Comparison of ENCODE assay signal across 13 mouse cellular contexts in the genomic region with DNA sequence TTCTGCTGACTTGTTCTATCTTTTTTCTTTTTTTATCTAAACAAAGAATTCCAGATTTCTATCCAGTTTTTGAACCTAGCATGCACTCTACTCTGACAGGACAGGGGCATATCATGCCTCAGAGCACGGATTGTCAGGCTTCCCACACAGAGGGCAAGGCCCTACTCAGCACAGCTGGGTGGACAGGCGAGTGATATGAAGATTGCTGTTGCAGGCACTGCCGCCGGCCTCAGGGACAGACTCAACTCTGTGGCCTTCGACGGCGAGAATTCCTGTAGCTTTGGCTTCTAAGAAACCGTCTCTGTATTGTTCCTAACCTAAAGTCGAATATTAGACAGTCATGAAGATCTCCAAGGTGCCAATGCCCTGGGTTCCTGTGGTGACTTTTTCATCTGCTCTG. TPM values are rescaled to one million over a fixed set of nuclear protein-coding genes. Genes with fewer than 3 reads are reported as not detected.
DNase-seq lines count a peak whose midpoint lies in the region; ATAC-seq and TF ChIP-seq lines count a peak whose summit lies in the region.
"Had no signal": no experiment of that assay in that cellular context is flagged by ENCODE, and none has a peak within 500 bp of the region (broad histone marks: within the 10 kb centered on the region; RNA-seq: fewer than 3 reads in every experiment).

No protein-coding gene starts in this region.

- TF ChIP-seq EP300 in lung, postnatal 0 days (IDR thresholded peaks at IDR 0.05), result peak; percentile 27; the same call in 1 of the 2 replicates

- peak overlapping the region; percentile 40; the same call in 1 of the 2 replicates for H3K27ac ChIP-seq in heart, embryonic 13.5 days (replicated peaks)
- H3K27ac ChIP-seq in lung, postnatal 0 days (ENCODE audit: low read length), result peak overlapping the region; percentile 84
- H3K27ac ChIP-seq in stomach, embryonic 16.5 days (ENCODE audit: low read length), result peak overlapping the region; percentile 95
- H3K27ac ChIP-seq: midbrain, embryonic 13.5 days had no signal

- TF ChIP-seq CTCF in lung, postnatal 0 days (IDR thresholded peaks at IDR 0.05), result no peak

- peaks cover 9% of the 10 kb centered on the region; the same call in 1 of the 2 replicates for H3K4me1 ChIP-seq in heart, embryonic 13.5 days
- peaks cover 3% of the 10 kb centered on the region; the same call in 1 of the 2 replicates for H3K4me1 ChIP-seq in lung, postnatal 0 days (ENCODE audit: insufficient read depth, low read depth, low read length)
- H3K4me1 ChIP-seq in stomach, embryonic 16.5 days (ENCODE audit: control insufficient read depth, insufficient read depth, low read length), result peaks cover 15% of the 10 kb centered on the region; the same call in 1 of the 2 replicates
- H3K4me1 ChIP-seq: midbrain, embryonic 13.5 days had no signal

- no peaks in the 10 kb centered on the region for H3K9me3 ChIP-seq in heart, embryonic 13.5 days
- H3K9me3 ChIP-seq in lung, postnatal 0 days (ENCODE audit: low read length), result no peaks in the 10 kb centered on the region
- H3K9me3 ChIP-seq in stomach, embryonic 16.5 days (replicated peaks; ENCODE audit: control insufficient read depth, low read length), result no peaks in the 10 kb centered on the region
- H3K9me3 ChIP-seq: midbrain, embryonic 13.5 days had no signal

- ATAC-seq in heart, embryonic 13.5 days (ENCODE audit: extremely low read depth, insufficient number of reproducible peaks, low FRiP score, low TSS enrichment), result no peak
- ATAC-seq in lung, postnatal 0 days, result peak; percentile 83
- ATAC-seq in stomach, embryonic 16.5 days (ENCODE audit: insufficient read depth, low FRiP score), result peak; percentile 64; the same call in 1 of the 2 replicates
- no peak for ATAC-seq in erythroid progenitor cell, adult 5-6 weeks (replicated peaks; ENCODE audit: low FRiP score, poor library complexity, severe bottlenecking)
- ATAC-seq: forebrain, postnatal 0 days; midbrain, embryonic 13.5 days had no signal

- DNase-seq in heart, postnatal 25 days (ENCODE audit: low spot score), result no peak
- peak; percentile 76 for DNase-seq in lung, postnatal 0 days (ENCODE audit: low spot score)
- DNase-seq in lung, postnatal 10 days, result no peak
- DNase-seq in heart, postnatal 10 days, result peak; percentile 41 to 56
- DNase-seq in cerebellum, postnatal 36 days, result no peak
- DNase-seq: cerebellum, adult 11 months; embryo, embryonic 11 days; forebrain, postnatal 0 days had no signal

- H3K4me3 ChIP-seq in heart, embryonic 13.5 days, result no peak overlapping the region
- no peak overlapping the region for H3K4me3 ChIP-seq in lung, postnatal 0 days (ENCODE audit: low read depth, low read length)
- H3K4me3 ChIP-seq in stomach, embryonic 16.5 days (replicated peaks; ENCODE audit: low read length), result no peak overlapping the region
- H3K4me3 ChIP-seq: midbrain, embryonic 13.5 days had no signal

- H3K9ac ChIP-seq in heart, embryonic 13.5 days, result no peak overlapping the region
- no peak overlapping the region for H3K9ac ChIP-seq in lung, postnatal 0 days (replicated peaks; ENCODE audit: low read depth)
- H3K9ac ChIP-seq in stomach, embryonic 16.5 days (ENCODE audit: low read length), result no peak overlapping the region
- H3K9ac ChIP-seq: forebrain, postnatal 0 days; midbrain, embryonic 13.5 days had no signal

- intact Hi-C loops in heart, postnatal 25 days (cut with DNase I), result no loop called here
- intact Hi-C loops in heart, postnatal 10 days (cut with DNase I), result no loop called here

- no peaks in the 10 kb centered on the region for H3K36me3 ChIP-seq in heart, embryonic 13.5 days
- no peaks in the 10 kb centered on the region for H3K36me3 ChIP-seq in lung, postnatal 0 days (ENCODE audit: insufficient read depth, low read length)
- H3K36me3 ChIP-seq in stomach, embryonic 16.5 days (ENCODE audit: control insufficient read depth, insufficient read depth, low read length), result no peaks in the 10 kb centered on the region
- H3K36me3 ChIP-seq: midbrain, embryonic 13.5 days had no signal

- WGBS in heart, embryonic 13.5 days, result 53% methylated on average over 9 of the region's 9 CpGs
- WGBS in lung, postnatal 0 days, result 53% methylated on average over 9 of the region's 9 CpGs
- 53% methylated on average over 9 of the region's 9 CpGs for WGBS in stomach, embryonic 16.5 days

- no peak overlapping the region for H3K4me2 ChIP-seq in heart, embryonic 13.5 days
- no peak overlapping the region for H3K4me2 ChIP-seq in lung, postnatal 0 days (replicated peaks; ENCODE audit: low read depth, low read length)
- H3K4me2 ChIP-seq in stomach, embryonic 16.5 days (ENCODE audit: low read depth, low read length), result no peak overlapping the region
- H3K4me2 ChIP-seq: midbrain, embryonic 13.5 days had no signal

- no peaks in the 10 kb centered on the region for H3K27me3 ChIP-seq in heart, embryonic 13.5 days (replicated peaks)
- H3K27me3 ChIP-seq in lung, postnatal 0 days (replicated peaks; ENCODE audit: insufficient read depth, low read length), result no peaks in the 10 kb centered on the region
- H3K27me3 ChIP-seq in stomach, embryonic 16.5 days (ENCODE audit: control insufficient read depth, insufficient read depth, low read length), result no peaks in the 10 kb centered on the region
- H3K27me3 ChIP-seq: midbrain, embryonic 13.5 days had no signal

RNA-seq across cellular contexts. Expression of a gene that starts 20.0 kb away (rescaled TPM):
- polyA plus RNA-seq in heart, embryonic 13.5 days (2015; fragmentation: Nextera tagmentation; extraction: Ambion mirVana), result 47.1 and 51.6 TPM in 2 replicates
- total RNA-seq in heart, postnatal 25 days (2021), result 100 to 1,000 TPM in 1 of 2 experiments, 10 to 100 TPM in 1; 94.0 to 106 TPM
- 242 and 272 TPM in 2 replicates for polyA plus RNA-seq in lung, postnatal 0 days (2015; fragmentation: Nextera tagmentation; extraction: Ambion mirVana)
- 100 to 1,000 TPM; 224 to 241 TPM for total RNA-seq in heart, postnatal 10 days (2021)
- polyA plus RNA-seq in stomach, embryonic 16.5 days (2015; fragmentation: Nextera tagmentation; extraction: Ambion mirVana), result 263 and 287 TPM in 2 replicates
- total RNA-seq in erythroid progenitor cell, adult 5-6 weeks (2015; ENCODE audit: low replicate concordance), result not detected in 2 replicates
- not detected in 2 replicates for total RNA-seq in erythroid progenitor cell, adult 5-6 weeks (2017; ENCODE audit: low replicate concordance)
- total RNA-seq: neutrophil, adult 5-6 weeks had no signal

Comparison
In these comparisons a context has a peak if more than half of its experiments do, and no peak if none do; other contexts are left out.
1. DNase-seq: peak in lung, postnatal 0 days (single experiment) and heart, postnatal 10 days (2 of 2); none in heart, postnatal 25 days (single experiment), lung, postnatal 10 days (single experiment) and cerebellum, postnatal 36 days (0 of 2).
2. ATAC-seq: peak in lung, postnatal 0 days (single experiment) and stomach, embryonic 16.5 days (single experiment); none in heart, embryonic 13.5 days (single experiment) and erythroid progenitor cell, adult 5-6 weeks (single experiment).
3. H3K27ac ChIP-seq: peak in every context shown above with its lines; median percentile 95 in stomach, embryonic 16.5 days; 84 in lung, postnatal 0 days; 40 in heart, embryonic 13.5 days.
4. RNA of a gene that starts 20.0 kb away (total RNA-seq): 224 to 241 TPM in heart, postnatal 10 days and 94.0 to 106 TPM in heart, postnatal 25 days; not detected in erythroid progenitor cell, adult 5-6 weeks; every median in the first group is over 10 times any median in the second.